Mouse (Mus musculus) heart, embryonic 13.5 days (tissue): ENCODE measurements around the gene Stard5. TPM values are rescaled to one million over a fixed set of nuclear protein-coding genes. Genes with fewer than 3 reads are reported as not detected.

Source experiments
- ATAC-seq: fragments of 200-750 bp; cut with Nextera tagmentation; 2 replicates; pipeline ENCODE4 v1.8.0; 2017; ENCODE audit warnings: moderate TSS enrichment; ENCODE audit not compliant: insufficient number of reproducible peaks, low FRiP score, low TSS enrichment; ENCODE audit errors: extremely low read depth
- H3K27ac ChIP-seq: fragments of 300-500 bp; sonication (generic); replicated peaks from 2 replicates; pipeline ENCODE4 v1.5.1; 2015; ENCODE audit warnings: moderate library complexity, mild to moderate bottlenecking, inconsistent platforms
- H3K27me3 ChIP-seq: fragments of 300-500 bp; sonication (generic); replicated peaks from 2 replicates; pipeline ENCODE4 v1.6.1; 2015; ENCODE audit warnings: mild to moderate bottlenecking, inconsistent platforms
- H3K36me3 ChIP-seq: fragments of 300-500 bp; sonication (generic); 2 replicates; pipeline ENCODE4 v1.6.1; 2015; ENCODE audit warnings: mild to moderate bottlenecking, inconsistent platforms
- H3K4me1 ChIP-seq: fragments of 300-500 bp; sonication (generic); 2 replicates; pipeline ENCODE4 v1.6.1; 2015; ENCODE audit warnings: inconsistent platforms
- H3K4me2 ChIP-seq: fragments of 300-500 bp; sonication (generic); 2 replicates; pipeline ENCODE4 v1.6.1; 2015; ENCODE audit warnings: inconsistent platforms, mild to moderate bottlenecking, moderate library complexity
- H3K4me3 ChIP-seq: fragments of 300-500 bp; sonication (generic); 2 replicates; pipeline ENCODE4 v1.5.1; 2015; ENCODE audit warnings: moderate library complexity, mild to moderate bottlenecking, inconsistent platforms
- H3K9ac ChIP-seq: fragments of 300-500 bp; sonication (generic); 2 replicates; pipeline ENCODE4 v1.6.1; 2015; ENCODE audit warnings: inconsistent platforms, mild to moderate bottlenecking, moderate library complexity
- H3K9me3 ChIP-seq: fragments of 300-500 bp; sonication (generic); 2 replicates; pipeline ENCODE4 v1.6.1; 2016; ENCODE audit warnings: inconsistent platforms
- WGBS: fragments of 180-500 bp; shearing (Covaris S2); methylation state at CpG from one replicate; pipeline ENCODE4 v1.1.7; 2015; ENCODE audit warnings: mixed read lengths; 5-methylcytosine and 5-hydroxymethylcytosine counted together
- polyA plus RNA-seq: library from polyadenylated mRNA; unstranded; fragments of >200 nt; fragmentation: Nextera tagmentation; extraction: Ambion mirVana; gene quantifications from 2 replicates; pipeline ENCODE4 v1.2.1, GENCODE M21; 2015

Gene Stard5
- polyA plus RNA-seq, 1 experiment from 2014 or later = 28.9 TPM

DNA sequence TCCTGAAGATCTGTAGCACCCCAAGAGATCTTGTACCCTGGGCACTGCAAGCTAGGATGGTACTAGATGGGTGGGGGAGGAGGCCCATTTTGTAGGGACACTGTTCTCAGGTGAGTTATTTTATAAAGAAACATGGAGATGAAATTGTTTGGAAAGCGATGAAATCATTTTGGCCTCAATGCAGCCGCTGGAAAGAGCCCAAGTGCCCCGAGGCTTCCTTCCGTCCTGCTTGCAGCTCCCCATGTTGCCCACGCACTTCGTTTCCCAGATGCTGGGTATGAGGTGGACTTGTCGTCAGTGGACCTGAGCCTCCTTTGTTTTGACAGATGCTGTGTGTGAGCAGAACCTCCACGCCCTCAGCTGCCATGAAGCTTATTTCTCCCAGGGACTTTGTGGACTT, 4.7 kb downstream of the Stard5 start:
- Histone ChIP-seq H3K4me2 (no peak overlapping the region), H3K4me3 (no peak overlapping the region), H3K4me1 (peaks cover 46% of the 10 kb centered on the region), H3K27ac (no peak overlapping the region), H3K9me3 (no peaks in the 10 kb centered on the region), H3K9ac (no peak overlapping the region), H3K27me3 (no peaks in the 10 kb centered on the region), H3K36me3 (peaks cover 74% of the 10 kb centered on the region)
- ATAC-seq = no peak
- WGBS = 88% methylated on average over 8 of the region's 8 CpGs

DNA sequence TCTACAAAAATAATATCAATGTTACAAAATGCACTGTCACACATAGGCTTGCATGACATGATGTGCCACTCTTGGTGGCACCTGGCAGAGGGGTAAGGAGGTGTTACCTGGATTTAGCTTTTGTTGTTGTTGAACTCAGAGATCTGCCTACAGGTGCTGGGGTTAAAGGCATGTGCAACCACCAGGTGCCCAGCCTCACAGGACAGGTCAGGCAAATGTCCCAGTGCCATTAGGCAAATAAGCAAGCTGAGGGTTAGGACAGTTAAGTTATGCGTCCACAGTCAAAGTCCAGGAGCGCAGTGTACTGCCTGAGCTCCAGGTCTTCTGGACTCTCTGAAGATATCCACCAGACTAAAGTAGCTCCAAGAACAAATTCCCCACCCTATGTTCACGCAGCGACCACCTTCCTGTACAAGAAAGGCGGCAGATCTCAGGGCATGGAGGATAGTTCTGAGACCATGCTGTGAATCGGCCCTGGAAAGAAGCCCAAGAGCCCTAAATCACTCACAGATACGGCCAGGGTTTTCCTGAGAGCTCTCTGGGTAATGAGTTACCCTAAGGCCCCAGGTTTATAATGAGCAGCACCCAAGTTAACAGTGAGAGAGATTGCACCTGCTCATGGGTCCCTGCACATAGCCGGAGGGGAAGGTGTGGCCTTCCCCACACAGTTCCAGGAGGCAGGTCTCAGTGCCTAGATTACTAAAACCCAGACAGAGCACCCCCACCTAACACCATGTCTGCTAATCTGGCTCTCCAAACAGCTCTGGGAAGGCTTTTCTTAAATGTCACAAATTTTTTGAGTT, 6.2 kb downstream of the Stard5 start:
- H3K27ac ChIP-seq = no peak overlapping the region
- H3K9me3 ChIP-seq = no peaks in the 10 kb centered on the region
- peaks cover 88% of the 10 kb centered on the region for H3K36me3 ChIP-seq
- no peak overlapping the region for H3K4me3 ChIP-seq
- no peak overlapping the region for H3K4me2 ChIP-seq
- 84% methylated on average over 8 of the region's 8 CpGs for WGBS
- H3K4me1 ChIP-seq = peaks cover 55% of the 10 kb centered on the region
- H3K9ac ChIP-seq = no peak overlapping the region
- no peaks in the 10 kb centered on the region for H3K27me3 ChIP-seq
- ATAC-seq = no peak

DNA sequence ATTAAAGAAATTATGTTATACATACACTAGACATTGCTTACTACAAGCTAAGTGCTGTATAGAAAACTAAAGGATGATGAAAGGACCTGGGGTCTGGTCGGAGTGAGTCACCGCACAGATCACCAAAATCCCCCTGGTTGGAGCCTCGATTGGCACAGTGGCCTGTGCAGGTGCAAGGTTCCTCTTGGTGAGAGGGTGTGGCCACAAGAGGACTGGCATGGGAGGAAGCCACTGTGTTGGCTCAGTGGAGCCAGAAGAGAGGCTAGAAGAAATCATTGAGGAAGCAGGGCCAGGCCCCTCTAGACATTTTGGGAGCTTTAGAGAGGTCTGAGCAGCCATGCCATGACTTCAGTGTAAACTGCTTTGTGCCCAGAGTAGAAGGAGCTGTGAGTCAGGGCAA, 7.3 kb downstream of the Stard5 start:
- no peak overlapping the region for H3K27ac ChIP-seq
- no peaks in the 10 kb centered on the region for H3K27me3 ChIP-seq
- H3K9ac ChIP-seq = peak overlapping the region; percentile 19; the same call in 1 of the 2 replicates
- no peak for ATAC-seq
- H3K4me2 ChIP-seq = no peak overlapping the region
- no peaks in the 10 kb centered on the region for H3K9me3 ChIP-seq
- peaks cover 55% of the 10 kb centered on the region for H3K4me1 ChIP-seq
- WGBS = 74% methylated on average over 3 of the region's 3 CpGs
- H3K36me3 ChIP-seq = peaks cover 91% of the 10 kb centered on the region
- H3K4me3 ChIP-seq = no peak overlapping the region

DNA sequence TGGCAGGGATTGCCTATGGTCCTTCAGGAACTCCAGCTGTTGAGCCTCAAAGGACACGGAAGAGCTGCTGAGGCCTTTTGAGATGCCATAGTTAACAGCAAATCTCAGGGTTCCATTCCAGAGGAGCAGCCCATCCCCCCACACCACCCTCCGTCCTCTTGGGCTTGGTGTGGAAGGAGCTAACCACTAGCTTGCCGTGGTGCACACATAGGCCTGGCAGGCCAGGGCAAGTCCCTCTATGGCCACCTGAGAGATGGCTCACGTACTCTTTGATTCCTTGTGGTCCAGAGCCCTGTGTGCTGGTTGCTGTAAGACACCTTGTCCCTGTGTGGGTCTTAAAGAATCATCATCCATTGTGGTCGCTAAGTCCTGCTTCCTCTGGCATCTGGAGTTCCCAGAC, 8.8 kb downstream of the Stard5 start:
- no peak overlapping the region for H3K9ac ChIP-seq
- peaks cover 51% of the 10 kb centered on the region for H3K4me1 ChIP-seq
- H3K36me3 ChIP-seq = peaks cover 97% of the 10 kb centered on the region
- H3K4me3 ChIP-seq = no peak overlapping the region
- H3K27me3 ChIP-seq = no peaks in the 10 kb centered on the region
- H3K9me3 ChIP-seq = no peaks in the 10 kb centered on the region
- no peak overlapping the region for H3K4me2 ChIP-seq
- WGBS = 76% methylated on average over 5 of the region's 5 CpGs
- ATAC-seq = no peak
- peak overlapping the region; percentile 72 for H3K27ac ChIP-seq

DNA sequence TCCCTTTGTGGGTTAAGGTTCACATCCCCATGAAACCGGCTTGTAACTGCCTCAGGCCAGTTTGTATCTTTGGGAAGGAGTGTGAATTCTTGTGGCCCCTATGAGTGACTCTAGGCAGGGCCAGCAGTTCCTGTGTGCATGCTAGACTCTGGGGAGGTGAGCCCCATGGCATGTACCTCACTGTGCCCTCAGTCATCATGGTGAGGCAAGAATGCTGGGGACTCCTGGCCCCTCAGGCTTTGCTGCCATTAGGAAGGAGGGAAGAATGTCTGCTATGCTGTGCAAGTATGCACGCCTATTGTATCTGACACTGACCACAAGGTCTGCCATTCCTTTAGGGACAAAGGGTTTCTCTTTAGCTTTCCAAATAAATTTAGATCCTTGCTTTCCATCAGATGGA, 9.4 kb downstream of the Stard5 start:
- peak overlapping the region; percentile 72 for H3K27ac ChIP-seq

DNA sequence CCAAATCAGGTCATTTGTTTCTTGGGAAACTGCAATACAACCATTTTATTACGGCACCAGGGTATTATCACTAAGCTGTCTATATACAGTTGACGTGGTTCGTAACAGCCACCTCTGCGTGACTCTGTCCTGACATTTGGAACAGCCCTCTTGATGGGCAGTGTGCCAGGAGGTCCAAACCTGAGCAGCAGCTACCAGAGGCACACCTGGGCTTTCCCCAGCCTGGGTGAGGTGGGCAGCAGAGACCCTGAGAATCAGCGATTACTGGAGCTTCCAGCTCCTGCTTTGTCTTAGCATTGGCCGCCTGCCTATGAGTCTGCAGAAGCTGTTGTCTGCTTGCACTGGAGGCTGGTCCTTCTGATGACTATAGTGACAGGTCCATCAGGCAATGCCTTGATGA, 11.8 kb downstream of the Stard5 start:
- Histone ChIP-seq H3K4me1 (peaks cover 51% of the 10 kb centered on the region), H3K9ac (no peak overlapping the region), H3K36me3 (peaks cover 68% of the 10 kb centered on the region), H3K27ac (0 out of 2 replicates have a peak overlapping the region, but pooled peaks have one; percentile 40), H3K4me2 (no peak overlapping the region), H3K9me3 (no peaks in the 10 kb centered on the region), H3K27me3 (no peaks in the 10 kb centered on the region), H3K4me3 (no peak overlapping the region)
- ATAC-seq = no peak
- 63% methylated on average over 6 of the region's 6 CpGs for WGBS

More for the DNA sequence above, 9.4 kb downstream of the Stard5 start:
- ATAC-seq = no peak
- Histone ChIP-seq H3K4me2 (peak overlapping the region; percentile 1; the same call in 1 of the 2 replicates), H3K9me3 (no peaks in the 10 kb centered on the region), H3K9ac (no peak overlapping the region), H3K36me3 (peaks cover 92% of the 10 kb centered on the region), H3K4me3 (no peak overlapping the region), H3K27me3 (no peaks in the 10 kb centered on the region), H3K4me1 (peaks cover 51% of the 10 kb centered on the region)
- 40% methylated on average over 2 of the region's 2 CpGs for WGBS

DNA sequence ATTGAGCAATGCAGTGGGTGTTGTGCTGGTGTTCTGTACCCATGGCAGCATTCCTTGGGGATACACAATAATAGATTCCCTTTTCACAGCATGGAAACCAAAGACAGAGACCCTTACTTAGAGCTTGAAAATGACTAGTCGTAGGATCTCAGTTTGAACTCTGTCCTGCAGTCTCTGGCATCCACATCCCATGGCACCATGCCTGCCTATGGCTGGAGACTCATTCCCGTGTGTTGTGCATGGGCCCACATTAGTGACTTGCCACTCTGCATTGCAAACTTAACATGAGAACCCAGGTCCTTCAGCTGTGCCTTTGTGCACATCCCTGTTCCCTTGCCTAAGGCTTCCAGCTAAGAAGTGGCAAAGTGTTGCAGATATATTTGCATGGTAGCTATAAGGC, 13.0 kb downstream of the Stard5 start:
- no peaks in the 10 kb centered on the region for H3K27me3 ChIP-seq
- H3K27ac ChIP-seq = no peak overlapping the region
- H3K36me3 ChIP-seq = peaks cover 56% of the 10 kb centered on the region
- no peak overlapping the region for H3K4me3 ChIP-seq
- no peaks in the 10 kb centered on the region for H3K9me3 ChIP-seq
- H3K4me2 ChIP-seq = no peak overlapping the region
- H3K4me1 ChIP-seq = peaks cover 43% of the 10 kb centered on the region
- H3K9ac ChIP-seq = no peak overlapping the region
- 71% methylated on average over 2 of the region's 2 CpGs for WGBS
- no peak for ATAC-seq

DNA sequence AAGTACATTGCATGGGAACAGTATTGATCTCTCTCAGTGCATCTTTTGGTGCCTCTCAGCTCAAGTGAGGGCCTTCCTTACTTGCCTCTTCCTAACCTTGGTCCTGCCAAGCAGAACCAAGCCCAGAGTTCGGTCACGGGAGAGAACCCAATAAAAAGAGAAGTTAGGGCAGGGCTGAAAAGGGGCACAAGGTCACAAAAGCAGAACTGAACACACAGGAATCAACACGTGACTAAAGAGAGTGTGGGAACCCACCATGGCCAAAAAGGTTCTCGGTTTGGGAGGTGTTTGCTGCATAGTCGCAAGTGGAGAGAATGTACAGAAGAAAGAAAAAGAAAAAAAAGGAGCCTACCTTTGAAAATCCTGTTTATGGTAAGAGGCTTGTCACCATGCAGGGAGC, 13.7 kb downstream of the Stard5 start:
- peaks cover 36% of the 10 kb centered on the region for H3K4me1 ChIP-seq
- WGBS = 75% methylated on average over 5 of the region's 5 CpGs

DNA sequence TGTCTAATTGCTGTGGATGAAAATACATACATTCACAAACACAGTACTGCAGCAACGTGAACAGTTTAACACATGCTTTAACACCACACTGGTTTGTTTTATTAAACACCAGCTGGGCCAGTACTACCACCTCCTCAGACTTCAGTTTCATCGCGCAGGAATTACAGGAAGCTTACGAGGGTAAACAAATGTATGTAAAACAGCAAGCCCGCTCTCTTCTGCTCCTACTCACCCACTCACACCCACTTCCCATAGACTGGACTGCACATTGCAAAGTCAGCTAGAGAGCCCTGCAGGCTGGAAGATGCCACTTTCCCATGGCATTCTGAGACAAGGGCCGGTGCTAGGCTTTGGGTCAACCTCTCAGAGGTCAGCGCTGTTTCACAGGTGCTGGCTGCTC, 17.0 kb downstream of the Stard5 start:
- no peak for ATAC-seq
- no peaks in the 10 kb centered on the region for H3K27me3 ChIP-seq
- no peak overlapping the region for H3K4me3 ChIP-seq
- peaks cover 17% of the 10 kb centered on the region for H3K36me3 ChIP-seq
- H3K4me1 ChIP-seq = peaks cover 2% of the 10 kb centered on the region
- WGBS = 74% methylated on average over 7 of the region's 7 CpGs
- H3K9me3 ChIP-seq = no peaks in the 10 kb centered on the region
- H3K27ac ChIP-seq = no peak overlapping the region
- H3K4me2 ChIP-seq = no peak overlapping the region
- H3K9ac ChIP-seq = no peak overlapping the region

More for the DNA sequence above, 13.7 kb downstream of the Stard5 start:
- ATAC-seq = no peak
- Histone ChIP-seq H3K27me3 (no peaks in the 10 kb centered on the region), H3K4me2 (no peak overlapping the region), H3K27ac (no peak overlapping the region), H3K4me3 (no peak overlapping the region), H3K36me3 (peaks cover 49% of the 10 kb centered on the region), H3K9ac (no peak overlapping the region), H3K9me3 (no peaks in the 10 kb centered on the region)

DNA sequence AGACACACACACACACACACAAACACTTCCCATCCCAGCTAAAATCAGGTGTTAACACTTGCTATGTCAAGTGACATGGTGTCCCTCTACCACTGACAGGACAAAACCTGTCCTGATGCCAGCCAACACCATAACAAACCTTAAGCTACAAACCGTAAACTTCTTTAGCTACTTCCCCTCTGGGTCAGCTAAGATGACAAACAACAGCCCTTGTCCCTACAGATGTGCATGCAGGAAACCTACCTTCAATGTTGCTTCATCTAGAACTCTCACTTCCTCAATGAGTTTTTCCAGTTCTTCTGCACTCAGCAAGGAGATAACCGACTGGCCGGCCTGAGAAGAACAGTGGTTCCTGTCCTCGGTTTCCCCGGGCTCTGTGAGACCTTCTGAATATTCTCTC, 18.9 kb downstream of the Stard5 start:
- no peaks in the 10 kb centered on the region for H3K4me1 ChIP-seq
- WGBS = 68% methylated on average over 5 of the region's 5 CpGs
- no peaks in the 10 kb centered on the region for H3K9me3 ChIP-seq
- no peak overlapping the region for H3K4me3 ChIP-seq
- H3K36me3 ChIP-seq = no peaks in the 10 kb centered on the region
- H3K4me2 ChIP-seq = no peak overlapping the region
- no peak for ATAC-seq
- H3K27ac ChIP-seq = no peak overlapping the region
- H3K27me3 ChIP-seq = no peaks in the 10 kb centered on the region
- H3K9ac ChIP-seq = no peak overlapping the region

DNA sequence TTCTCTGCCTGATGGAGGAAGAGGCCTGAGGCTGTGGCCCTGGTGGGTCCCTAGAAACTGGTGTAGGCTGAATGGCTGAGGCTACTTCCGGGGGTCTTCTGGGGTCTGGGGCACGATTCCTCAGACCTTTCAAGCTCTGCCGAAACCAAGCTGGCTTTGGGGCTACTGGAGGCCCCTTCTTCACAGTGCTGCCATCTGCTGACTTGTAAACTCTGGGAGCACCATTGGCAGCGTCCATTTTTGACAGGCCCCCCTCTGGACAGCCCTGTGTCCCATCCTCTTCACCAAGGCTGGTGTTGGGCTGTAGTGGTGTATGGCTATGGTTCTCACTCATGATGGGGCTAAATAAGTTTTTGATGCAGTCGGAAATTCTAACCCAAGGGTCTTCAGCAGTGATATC, 20.7 kb downstream of the Stard5 start:
- no peak overlapping the region for H3K9ac ChIP-seq
- no peaks in the 10 kb centered on the region for H3K4me1 ChIP-seq
- no peak overlapping the region for H3K4me3 ChIP-seq
- no peaks in the 10 kb centered on the region for H3K27me3 ChIP-seq
- H3K9me3 ChIP-seq = no peaks in the 10 kb centered on the region
- ATAC-seq = no peak
- no peaks in the 10 kb centered on the region for H3K36me3 ChIP-seq
- no peak overlapping the region for H3K27ac ChIP-seq
- H3K4me2 ChIP-seq = no peak overlapping the region
- 81% methylated on average over 5 of the region's 5 CpGs for WGBS

DNA sequence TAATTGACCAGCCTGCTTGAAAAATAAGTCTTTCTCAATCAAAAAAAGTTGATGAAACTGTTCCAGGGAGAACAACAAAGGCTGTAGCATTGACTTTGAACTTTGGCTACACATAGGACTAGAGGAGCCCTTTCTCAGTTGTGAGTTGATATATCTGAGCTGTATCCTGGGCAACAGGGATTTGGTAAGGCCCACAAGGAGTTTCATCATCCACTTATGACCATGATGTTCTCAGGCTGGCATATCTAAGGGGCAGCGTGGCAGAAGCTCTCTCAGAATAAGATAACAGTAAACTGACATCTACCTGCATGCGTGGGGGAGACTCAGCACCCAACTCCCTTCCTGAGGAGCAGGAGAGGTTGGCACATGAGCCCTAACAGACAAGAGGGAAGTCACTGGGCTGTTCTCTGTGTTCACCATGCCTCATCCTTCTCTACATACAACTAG, 21.9 kb downstream of the Stard5 start:
- 74% methylated on average over 2 of the region's 2 CpGs for WGBS
- Histone ChIP-seq H3K4me2 (no peak overlapping the region), H3K27ac (no peak overlapping the region), H3K9me3 (no peaks in the 10 kb centered on the region), H3K9ac (no peak overlapping the region), H3K36me3 (no peaks in the 10 kb centered on the region), H3K4me3 (no peak overlapping the region), H3K27me3 (no peaks in the 10 kb centered on the region), H3K4me1 (no peaks in the 10 kb centered on the region)
- ATAC-seq = no peak
